Mouse (Mus musculus): ENCODE results near the gene Doc2a. TPM values are rescaled to one million over a fixed set of nuclear protein-coding genes. Genes with fewer than 3 reads are reported as not detected.
"Not testable (repeated sequence)": the region's sequence is repeated elsewhere in the genome, so short reads cannot be mapped to it uniquely, and the experiment has no call there.

Gene Doc2a
- polyA plus RNA-seq, 1 experiment, result 0.22 TPM

DNA sequence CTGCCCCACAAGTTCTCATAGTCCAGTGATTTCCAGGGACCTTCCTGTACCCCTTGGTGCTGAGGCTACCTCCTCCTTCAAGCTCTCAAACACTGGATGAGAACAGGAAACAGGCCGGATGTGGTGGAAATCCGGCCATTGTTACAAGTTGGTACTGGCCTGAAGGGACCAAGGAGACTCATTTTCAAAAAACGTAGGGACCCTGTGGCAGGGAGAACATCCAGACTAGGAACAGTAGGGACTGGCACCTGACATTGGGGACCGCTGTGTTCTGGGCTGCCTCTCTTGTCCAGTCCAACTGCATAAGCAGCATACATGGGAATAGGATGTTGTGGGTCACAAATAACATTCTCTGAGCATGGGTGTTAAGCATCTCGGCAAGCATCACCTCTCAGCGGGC lies 33.8 kb downstream of the Doc2a start:
- DNase-seq, result no peak
- H3K4me1 ChIP-seq (ENCODE audit: control insufficient read depth, insufficient read depth, low read length), result peaks cover 20% of the 10 kb centered on the region
- peak overlapping the region; percentile 36 for H3K4me3 ChIP-seq (replicated peaks; ENCODE audit: extremely low read depth, low read depth, low read length)
- WGBS, result 45% methylated on average over 6 of the region's 6 CpGs
- TF ChIP-seq CTCF (IDR thresholded peaks at IDR 0.05; ENCODE audit: insufficient read depth, low read length), result no peak
- TF ChIP-seq POLR2A (IDR thresholded peaks at IDR 0.05; ENCODE audit: borderline replicate concordance, extremely low read depth, low read depth, low read length), result peak; percentile 62; the same call in 1 of the 2 replicates

GRCm38 (mm10) chr7:126883731-126884181 lies 36.5 kb downstream of the Doc2a start:
- 0% methylated on average over 15 of the region's 15 CpGs for WGBS
- TF ChIP-seq CTCF (IDR thresholded peaks at IDR 0.05; ENCODE audit: insufficient read depth, low read length) (no peak), POLR2A (IDR thresholded peaks at IDR 0.05; ENCODE audit: borderline replicate concordance, extremely low read depth, low read depth, low read length) (peak; percentile 6; the same call in 1 of the 2 replicates)

DNA sequence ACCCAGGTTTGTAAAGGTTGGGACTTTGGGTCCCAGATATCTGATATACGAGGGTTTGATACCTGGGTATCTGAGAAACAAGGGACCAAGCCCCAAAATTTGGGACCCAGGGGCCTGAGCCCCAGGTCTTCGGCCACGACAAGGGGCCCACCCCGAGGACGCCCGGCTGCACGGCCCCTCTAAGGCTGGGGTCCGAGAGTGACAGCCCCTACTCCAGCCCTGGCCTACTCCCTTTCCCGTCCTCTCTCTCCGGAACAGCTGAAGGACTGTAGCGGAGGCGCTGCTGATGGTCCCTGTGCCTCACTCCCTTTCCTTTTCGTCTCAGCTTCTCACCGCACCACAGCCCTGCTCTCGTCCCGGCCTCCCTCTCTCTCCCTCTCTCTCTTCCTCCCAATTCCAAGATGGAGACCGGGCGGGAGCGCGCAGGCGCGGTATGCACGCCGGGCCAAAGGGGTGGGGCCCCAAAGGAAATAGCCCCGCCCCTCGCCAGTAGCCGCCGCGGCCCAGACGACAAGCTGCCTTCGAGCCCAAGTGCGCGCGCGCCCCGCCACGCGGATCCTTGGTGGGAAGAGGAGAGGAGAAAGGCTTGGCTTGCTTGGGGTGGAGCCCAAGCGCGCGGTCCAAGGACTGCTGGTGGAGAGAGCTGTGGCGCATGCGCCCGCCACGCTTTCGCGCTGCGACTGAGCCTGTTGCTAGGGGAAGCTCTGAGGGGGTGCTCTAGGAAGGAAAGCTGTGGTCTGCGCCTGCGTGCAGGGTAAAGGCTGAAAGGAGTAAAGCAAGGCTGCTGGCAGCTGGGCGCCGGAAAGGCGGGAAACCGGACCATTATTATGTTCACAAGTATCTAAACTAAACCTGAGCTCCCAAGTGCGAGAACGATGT lies 37.3 kb downstream of the Doc2a start, which contains the start of gene Taok2:
Gene Taok2, minus strand, starts transcription at position 418 of the 879 bp plus-strand sequence.
- peak within 1 kb of the TSS; percentile 85 for H3K4me3 ChIP-seq (replicated peaks; ENCODE audit: extremely low read depth, low read depth, low read length)
- peak; percentile 99 for TF ChIP-seq POLR2A (IDR thresholded peaks at IDR 0.05; ENCODE audit: borderline replicate concordance, extremely low read depth, low read depth, low read length)
- TF ChIP-seq CTCF (IDR thresholded peaks at IDR 0.05; ENCODE audit: insufficient read depth, low read length), result no peak
- DNase-seq, result peak; percentile 96
- H3K4me1 ChIP-seq (ENCODE audit: control insufficient read depth, insufficient read depth, low read length), result peaks cover 23% of the 10 kb centered on the region
- WGBS, result 1% methylated on average over 56 of the region's 56 CpGs

More at GRCm38 (mm10) chr7:126883731-126884181, 36.5 kb downstream of the Doc2a start:
- Histone ChIP-seq H3K4me1 (ENCODE audit: control insufficient read depth, insufficient read depth, low read length) (peaks cover 18% of the 10 kb centered on the region), H3K4me3 (replicated peaks; ENCODE audit: extremely low read depth, low read depth, low read length) (peak overlapping the region; percentile 85)
- no peak for DNase-seq

- Histone ChIP-seq H3K4me1 (ENCODE audit: control insufficient read depth, insufficient read depth, low read length) (peaks cover 13% of the 10 kb centered on the region), H3K4me3 (replicated peaks; ENCODE audit: extremely low read depth, low read depth, low read length) (no peak overlapping the region)
- TF ChIP-seq POLR2A (IDR thresholded peaks at IDR 0.05; ENCODE audit: borderline replicate concordance, extremely low read depth, low read depth, low read length), result no peak
- no peak for TF ChIP-seq CTCF (IDR thresholded peaks at IDR 0.05; ENCODE audit: insufficient read depth, low read length)
- no peak for DNase-seq
- whole genome bisulfite sequencing, result 72% methylated on average over 5 of the region's 5 CpGs
Measured at GRCm38 (mm10) chr7:126887281-126887680, 40.1 kb downstream of the Doc2a start.

DNA sequence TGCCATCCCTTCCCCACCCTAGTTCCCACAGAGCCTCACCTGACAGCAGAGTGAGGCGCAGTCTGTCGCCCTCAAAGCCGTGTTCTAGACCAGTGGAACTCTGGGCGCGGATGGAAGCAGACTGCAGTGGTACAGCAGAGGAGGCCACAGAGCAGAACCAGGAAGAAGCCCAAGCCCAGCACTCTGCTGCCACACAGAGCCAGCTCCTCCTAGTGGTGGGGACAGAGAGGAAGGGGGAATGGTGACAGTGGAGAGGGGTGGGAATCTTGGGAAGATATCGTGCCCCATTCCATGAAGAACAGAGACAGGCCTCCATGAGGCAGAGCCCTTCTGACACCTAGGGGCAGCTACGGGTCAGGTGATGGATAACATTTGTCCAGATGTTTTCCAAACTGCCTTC lies 41.6 kb downstream of the Doc2a start:
- TF ChIP-seq CTCF (IDR thresholded peaks at IDR 0.05; ENCODE audit: insufficient read depth, low read length) (peak; percentile 80), POLR2A (IDR thresholded peaks at IDR 0.05; ENCODE audit: borderline replicate concordance, extremely low read depth, low read depth, low read length) (no peak)
- no peak for DNase-seq
- peaks cover 13% of the 10 kb centered on the region for H3K4me1 ChIP-seq (ENCODE audit: control insufficient read depth, insufficient read depth, low read length)
- H3K4me3 ChIP-seq (replicated peaks; ENCODE audit: extremely low read depth, low read depth, low read length), result no peak overlapping the region
- WGBS, result 48% methylated on average over 7 of the region's 7 CpGs

DNA sequence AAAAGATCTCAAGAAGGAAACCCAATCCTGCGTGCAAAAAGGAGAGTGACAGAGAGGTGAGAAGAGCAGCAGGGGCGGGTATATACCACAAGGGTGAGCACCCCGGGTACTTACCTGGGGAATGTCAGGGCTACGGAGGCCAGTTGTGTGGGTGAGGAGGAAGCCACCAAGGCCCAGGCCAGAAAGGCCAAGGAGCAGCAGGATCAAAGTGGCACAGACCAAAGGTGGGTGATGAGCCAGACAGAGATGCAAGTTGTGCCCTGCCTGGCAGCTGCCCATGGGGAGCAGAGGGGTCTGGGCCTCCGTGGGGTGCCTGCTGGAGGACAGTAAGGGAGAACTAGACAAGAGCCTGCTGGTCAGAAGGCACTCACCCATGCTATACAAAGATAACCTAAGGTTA lies 49.7 kb downstream of the Doc2a start:
- peaks cover 11% of the 10 kb centered on the region for H3K4me1 ChIP-seq (ENCODE audit: control insufficient read depth, insufficient read depth, low read length)
- DNase-seq, result no peak
- TF ChIP-seq CTCF (IDR thresholded peaks at IDR 0.05; ENCODE audit: insufficient read depth, low read length) (no peak), POLR2A (IDR thresholded peaks at IDR 0.05; ENCODE audit: borderline replicate concordance, extremely low read depth, low read depth, low read length) (no peak)
- H3K4me3 ChIP-seq (replicated peaks; ENCODE audit: extremely low read depth, low read depth, low read length), result no peak overlapping the region
- 83% methylated on average over 5 of the region's 5 CpGs for WGBS

DNA sequence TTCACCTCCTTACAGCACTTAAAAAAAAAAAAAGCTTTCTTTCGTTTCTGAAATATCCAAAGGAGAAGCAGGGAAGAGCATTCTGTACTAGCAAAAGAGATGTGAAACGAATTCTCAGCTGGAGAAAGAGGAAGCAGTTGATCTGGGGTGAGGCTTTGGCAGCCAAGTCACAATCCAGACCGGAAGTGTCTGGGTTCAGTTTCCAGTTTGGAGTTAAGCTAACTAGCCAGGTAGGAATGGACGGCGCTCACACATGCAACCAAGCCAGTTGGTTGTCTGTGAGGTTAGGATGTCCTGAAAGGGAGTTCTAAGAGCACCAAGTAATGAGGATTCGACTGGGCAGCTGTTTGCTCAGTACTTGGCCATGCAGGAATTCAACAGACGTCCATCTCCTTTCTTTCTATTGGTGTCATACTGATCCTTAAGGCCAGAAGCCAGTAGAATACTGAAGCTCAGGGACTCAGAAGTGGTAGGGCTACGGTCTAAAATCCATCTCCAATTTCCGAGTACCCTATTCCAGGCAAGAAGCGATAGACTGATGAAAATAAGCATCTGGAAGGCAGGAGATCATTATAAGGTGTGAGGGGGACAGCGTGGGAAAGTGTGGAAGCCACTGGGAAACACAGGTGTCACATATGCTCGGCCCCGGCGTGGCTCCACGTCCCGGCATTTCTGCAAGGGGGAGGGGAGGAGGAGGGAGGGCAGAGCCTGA lies 50.3 kb downstream of the Doc2a start:
- TF ChIP-seq POLR2A (IDR thresholded peaks at IDR 0.05; ENCODE audit: borderline replicate concordance, extremely low read depth, low read depth, low read length) (no peak), CTCF (IDR thresholded peaks at IDR 0.05; ENCODE audit: insufficient read depth, low read length) (no peak)
- Histone ChIP-seq H3K4me1 (ENCODE audit: control insufficient read depth, insufficient read depth, low read length) (peaks cover 11% of the 10 kb centered on the region), H3K4me3 (replicated peaks; ENCODE audit: extremely low read depth, low read depth, low read length) (peak overlapping the region; percentile 80)
- peak; percentile 40 for DNase-seq
- WGBS, result 6% methylated on average over 16 of the region's 16 CpGs

DNA sequence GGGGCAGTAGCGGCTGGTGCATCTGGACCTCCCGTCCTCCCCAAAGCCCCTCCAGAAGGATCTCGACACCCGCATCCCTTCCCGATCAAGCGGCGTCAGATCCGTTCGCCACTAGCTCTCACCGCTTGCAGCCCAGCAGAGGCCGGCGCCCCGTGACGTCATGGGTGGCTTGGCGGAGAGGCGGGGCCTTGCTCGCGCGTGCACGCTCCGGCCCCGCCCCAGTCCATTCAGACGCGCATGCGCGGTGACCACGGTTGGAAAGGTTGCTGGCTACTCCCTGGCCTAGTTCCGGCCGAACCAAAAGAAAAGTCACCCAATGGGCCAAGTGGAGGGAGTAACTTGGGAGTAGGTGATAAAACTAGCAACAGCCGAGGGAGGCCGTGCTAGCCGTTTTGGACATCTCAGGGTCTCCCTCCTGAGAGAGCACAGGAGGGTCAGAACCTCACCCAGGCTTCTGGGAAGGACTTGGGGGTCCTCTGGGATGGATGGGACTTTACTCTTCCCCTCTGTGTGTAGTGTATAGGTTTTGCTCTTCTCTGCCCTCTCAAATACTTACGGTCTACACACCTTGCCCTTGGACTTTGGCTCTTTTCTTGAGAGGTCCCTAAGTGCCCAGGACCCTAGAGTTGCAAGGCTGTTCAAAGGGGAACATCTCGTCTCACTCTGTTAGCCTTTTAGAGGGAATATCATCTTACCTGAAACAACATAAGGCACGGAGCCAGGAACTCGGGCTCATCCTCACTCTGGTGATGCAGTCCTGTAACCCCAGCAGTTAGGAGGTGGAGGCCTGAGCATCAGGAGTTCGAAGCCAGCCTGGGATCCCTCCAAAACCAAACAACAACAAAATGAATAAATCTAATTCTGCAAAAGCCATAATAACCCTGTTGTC lies 51.1 kb downstream of the Doc2a start:
- 11% methylated on average over 37 of the region's 37 CpGs for WGBS
- Histone ChIP-seq H3K4me3 (replicated peaks; ENCODE audit: extremely low read depth, low read depth, low read length) (peak overlapping the region; percentile 80), H3K4me1 (ENCODE audit: control insufficient read depth, insufficient read depth, low read length) (peaks cover 11% of the 10 kb centered on the region)
- TF ChIP-seq CTCF (IDR thresholded peaks at IDR 0.05; ENCODE audit: insufficient read depth, low read length) (no peak), POLR2A (IDR thresholded peaks at IDR 0.05; ENCODE audit: borderline replicate concordance, extremely low read depth, low read depth, low read length) (peak; percentile 97)
- peak; percentile 98 for DNase-seq

- not testable (repeated sequence) for H3K4me3 ChIP-seq (replicated peaks; ENCODE audit: extremely low read depth, low read depth, low read length); DNase-seq
- peaks cover 11% of the 10 kb centered on the region for H3K4me1 ChIP-seq (ENCODE audit: control insufficient read depth, insufficient read depth, low read length)
- 95% methylated on average over 7 of the region's 9 CpGs for WGBS
Measured at GRCm38 (mm10) chr7:126899781-126900180, 52.6 kb downstream of the Doc2a start.

Other genes with a start within 250 kb of the Doc2a start
- 48.1 and 102 TPM in 2 replicates for gene Nupr1, start 216.6 kb upstream of the Doc2a start, polyA plus RNA-seq (2012; rRNA removed)
- 36.4 and 43.4 TPM in 2 replicates for gene Sgf29, start 198.1 kb upstream of the Doc2a start, polyA plus RNA-seq (2012; rRNA removed)
- gene Sult1a1, start 171.0 kb upstream of the Doc2a start, polyA plus RNA-seq (2012; rRNA removed), result 55.6 and 69.2 TPM in 2 replicates
- gene Bola2, start 152.0 kb upstream of the Doc2a start, polyA plus RNA-seq (2012; rRNA removed), result 38.2 and 39.6 TPM in 2 replicates
- gene Slx1b, start 151.6 kb upstream of the Doc2a start, polyA plus RNA-seq (2012; rRNA removed), result 23.4 and 27.7 TPM in 2 replicates
- 208 and 229 TPM in 2 replicates for gene Coro1a, start 139.6 kb upstream of the Doc2a start, polyA plus RNA-seq (2012; rRNA removed)
- gene Mapk3, start 87.8 kb upstream of the Doc2a start, polyA plus RNA-seq (2012; rRNA removed), result 500 and 548 TPM in 2 replicates
- 18.4 and 35.7 TPM in 2 replicates for gene Gdpd3, start 81.1 kb upstream of the Doc2a start, polyA plus RNA-seq (2012; rRNA removed)
- gene Ypel3, start 70.5 kb upstream of the Doc2a start, polyA plus RNA-seq (2012; rRNA removed), result 390 and 597 TPM in 2 replicates
- 8.7 and 9.5 TPM in 2 replicates for gene Tbx6, start 65.9 kb upstream of the Doc2a start, polyA plus RNA-seq (2012; rRNA removed)
- 135 and 156 TPM in 2 replicates for gene Ppp4c, start 54.9 kb upstream of the Doc2a start, polyA plus RNA-seq (2012; rRNA removed)
- 11.9 and 13.3 TPM in 2 replicates for gene Fam57b, start 49.7 kb upstream of the Doc2a start, polyA plus RNA-seq (2012; rRNA removed)
- not detected in 2 replicates for gene 4930451I11Rik, start 15.8 kb upstream of the Doc2a start, polyA plus RNA-seq (2012; rRNA removed)
- gene Hirip3, start 14.6 kb downstream of the Doc2a start, polyA plus RNA-seq (2012; rRNA removed), result 6.2 and 7.5 TPM in 2 replicates
- gene Ino80e, start 15.0 kb downstream of the Doc2a start, polyA plus RNA-seq (2012; rRNA removed), result 66.0 and 68.9 TPM in 2 replicates
- gene Taok2, start 37.3 kb downstream of the Doc2a start, polyA plus RNA-seq (2012; rRNA removed), result 174 and 210 TPM in 2 replicates
- 83.6 and 92.9 TPM in 2 replicates for gene Tmem219, start 75.5 kb downstream of the Doc2a start, polyA plus RNA-seq (2012; rRNA removed)
- 22.4 and 24.5 TPM in 2 replicates for gene Kctd13, start 81.5 kb downstream of the Doc2a start, polyA plus RNA-seq (2012; rRNA removed)
- not detected in 2 replicates for gene Asphd1, start 102.2 kb downstream of the Doc2a start, polyA plus RNA-seq (2012; rRNA removed)
- 1.0 TPM in 2 replicates for gene Sez6l2, start 103.1 kb downstream of the Doc2a start, polyA plus RNA-seq (2012; rRNA removed)
- gene Cdipt, start 128.5 kb downstream of the Doc2a start, polyA plus RNA-seq (2012; rRNA removed), result 321 and 332 TPM in 2 replicates
- gene Cdiptos, start 128.7 kb downstream of the Doc2a start, polyA plus RNA-seq (2012; rRNA removed), result 2.0 and 3.3 TPM in 2 replicates
- 82.2 and 125 TPM in 2 replicates for gene Mvp, start 167.2 kb downstream of the Doc2a start, polyA plus RNA-seq (2012; rRNA removed)
- gene Pagr1b, start 169.1 kb downstream of the Doc2a start, polyA plus RNA-seq (2012; rRNA removed), result 2.6 and 2.8 TPM in 2 replicates
- 5.7 and 7.5 TPM in 2 replicates for gene Pagr1a, start 169.9 kb downstream of the Doc2a start, polyA plus RNA-seq (2012; rRNA removed)
- gene Gm42742, start 173.7 kb downstream of the Doc2a start, polyA plus RNA-seq (2012; rRNA removed), result 26.5 and 38.8 TPM in 2 replicates
- 8.1 and 9.8 TPM in 2 replicates for gene Prrt2, start 173.8 kb downstream of the Doc2a start, polyA plus RNA-seq (2012; rRNA removed)
- gene Maz, start 179.6 kb downstream of the Doc2a start, polyA plus RNA-seq (2012; rRNA removed), result 131 and 194 TPM in 2 replicates
- 0.78 and 1.3 TPM in 2 replicates for gene Kif22, start 195.1 kb downstream of the Doc2a start, polyA plus RNA-seq (2012; rRNA removed)
- gene Zg16, start 239.9 kb downstream of the Doc2a start, polyA plus RNA-seq (2012; rRNA removed), result 0.37 and 19.0 TPM in 2 replicates
- gene AI467606, start 243.9 kb downstream of the Doc2a start, polyA plus RNA-seq (2012; rRNA removed), result 45.0 and 49.9 TPM in 2 replicates

All from lung, adult 2 months (tissue).